Mouse (Mus musculus): ENCODE measurements around the gene Acta1. TPM values are rescaled to one million over a fixed set of nuclear protein-coding genes. Genes with fewer than 3 reads are reported as not detected.

The Acta1 gene
- polyA plus RNA-seq, 1 experiment from 2014 or later, result 1,020 TPM

GRCm38 (mm10) chr8:123858941-123859647 lies 35.5 kb downstream of the Acta1 start:
- peak; percentile 96 for ATAC-seq (ENCODE audit: insufficient number of reproducible peaks, low FRiP score, low TSS enrichment, low read depth)

DNA sequence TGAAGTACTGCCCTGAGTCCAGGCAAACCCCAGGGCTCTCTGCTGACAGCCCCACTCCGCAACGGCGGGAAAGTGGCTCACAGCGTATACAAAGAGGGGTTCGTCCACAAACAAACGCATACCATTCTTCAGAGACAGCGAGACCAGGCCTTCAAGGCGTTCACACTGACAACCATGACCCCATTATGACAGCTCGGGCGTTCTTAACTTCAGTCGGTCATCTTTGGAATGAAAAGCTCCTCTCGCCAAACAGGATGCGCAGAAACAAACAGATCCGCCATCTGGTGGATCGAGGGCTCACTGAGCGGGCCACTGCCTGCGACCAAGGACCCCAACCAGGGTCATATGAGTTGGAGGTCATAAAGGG lies 36.0 kb downstream of the Acta1 start:
- no peak for ATAC-seq (ENCODE audit: insufficient number of reproducible peaks, low FRiP score, low TSS enrichment, low read depth)
- Histone ChIP-seq H3K9ac (peak overlapping the region; percentile 65), H3K4me2 (replicated peaks) (peak overlapping the region; percentile 94), H3K36me3 (no peaks in the 10 kb centered on the region), H3K9me3 (replicated peaks) (no peaks in the 10 kb centered on the region), H3K4me3 (replicated peaks) (peak overlapping the region; percentile 64), H3K27ac (replicated peaks) (no peak overlapping the region), H3K27me3 (peaks cover 19% of the 10 kb centered on the region; the same call in 1 of the 2 replicates), H3K4me1 (peaks cover 13% of the 10 kb centered on the region)
- WGBS, result 2% methylated on average over 17 of the region's 17 CpGs

More at GRCm38 (mm10) chr8:123858941-123859647, 35.5 kb downstream of the Acta1 start:
- Histone ChIP-seq H3K27me3 (peaks cover 19% of the 10 kb centered on the region; the same call in 1 of the 2 replicates), H3K27ac (replicated peaks) (peak overlapping the region; percentile 66; the same call in 1 of the 2 replicates), H3K4me2 (replicated peaks) (peak overlapping the region; percentile 94), H3K9ac (peak overlapping the region; percentile 65), H3K4me3 (replicated peaks) (peak overlapping the region; percentile 64), H3K4me1 (peaks cover 13% of the 10 kb centered on the region), H3K36me3 (no peaks in the 10 kb centered on the region), H3K9me3 (replicated peaks) (no peaks in the 10 kb centered on the region)
- WGBS, result under 1% methylated on average over 73 of the region's 79 CpGs

GRCm38 (mm10) chr8:123857361-123857760 lies 37.2 kb downstream of the Acta1 start:
- Histone ChIP-seq H3K9ac (no peak overlapping the region), H3K4me1 (peaks cover 13% of the 10 kb centered on the region), H3K4me3 (replicated peaks) (no peak overlapping the region), H3K4me2 (replicated peaks) (no peak overlapping the region), H3K27me3 (peaks cover 15% of the 10 kb centered on the region; the same call in 1 of the 2 replicates), H3K27ac (replicated peaks) (no peak overlapping the region), H3K9me3 (replicated peaks) (no peaks in the 10 kb centered on the region), H3K36me3 (no peaks in the 10 kb centered on the region)
- WGBS, result 71% methylated on average over 3 of the region's 3 CpGs
- no peak for ATAC-seq (ENCODE audit: insufficient number of reproducible peaks, low FRiP score, low TSS enrichment, low read depth)

DNA sequence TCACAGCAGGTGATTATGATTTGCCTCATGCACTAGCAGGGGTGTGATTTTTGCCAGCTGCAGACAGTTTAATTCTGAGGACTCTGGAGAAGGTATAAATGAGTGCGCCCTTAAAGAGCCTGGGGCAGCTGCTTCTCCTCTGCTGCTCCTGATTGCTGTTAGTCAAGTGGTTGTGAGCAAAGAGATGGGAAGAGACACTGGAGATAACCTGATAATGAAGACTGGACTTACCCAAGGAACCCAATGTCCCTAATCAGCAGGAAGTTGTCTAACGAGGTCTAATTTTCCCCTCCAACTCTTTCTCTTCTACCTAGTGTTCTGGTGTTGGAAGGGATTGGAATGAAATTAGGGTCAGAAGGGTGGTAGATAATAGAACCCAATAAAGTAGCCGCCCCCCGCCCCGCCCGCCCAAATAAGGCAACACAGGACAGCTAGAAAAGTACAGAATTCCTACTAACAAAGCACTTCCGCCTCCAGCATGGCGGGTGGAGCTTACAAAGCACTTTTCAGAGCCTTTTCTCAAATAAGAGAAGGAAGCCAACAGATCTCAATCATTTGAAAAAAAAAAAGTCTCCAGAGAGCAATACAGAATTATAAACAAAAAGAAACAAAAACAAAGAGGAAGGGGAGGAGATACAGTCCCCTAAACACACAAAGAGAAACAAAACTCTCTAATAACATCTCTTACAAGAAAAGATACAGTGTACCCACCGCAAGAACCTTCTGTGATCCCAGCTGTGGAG lies 39.6 kb downstream of the Acta1 start:
- H3K27me3 ChIP-seq, result no peaks in the 10 kb centered on the region
- H3K9me3 ChIP-seq (replicated peaks), result no peaks in the 10 kb centered on the region
- peaks cover 12% of the 10 kb centered on the region for H3K4me1 ChIP-seq
- no peaks in the 10 kb centered on the region for H3K36me3 ChIP-seq
- no peak overlapping the region for H3K27ac ChIP-seq (replicated peaks)
- ATAC-seq (ENCODE audit: insufficient number of reproducible peaks, low FRiP score, low TSS enrichment, low read depth), result no peak
- no peak overlapping the region for H3K4me2 ChIP-seq (replicated peaks)
- H3K4me3 ChIP-seq (replicated peaks), result no peak overlapping the region
- H3K9ac ChIP-seq, result no peak overlapping the region
- WGBS, result 86% methylated on average over 9 of the region's 9 CpGs

DNA sequence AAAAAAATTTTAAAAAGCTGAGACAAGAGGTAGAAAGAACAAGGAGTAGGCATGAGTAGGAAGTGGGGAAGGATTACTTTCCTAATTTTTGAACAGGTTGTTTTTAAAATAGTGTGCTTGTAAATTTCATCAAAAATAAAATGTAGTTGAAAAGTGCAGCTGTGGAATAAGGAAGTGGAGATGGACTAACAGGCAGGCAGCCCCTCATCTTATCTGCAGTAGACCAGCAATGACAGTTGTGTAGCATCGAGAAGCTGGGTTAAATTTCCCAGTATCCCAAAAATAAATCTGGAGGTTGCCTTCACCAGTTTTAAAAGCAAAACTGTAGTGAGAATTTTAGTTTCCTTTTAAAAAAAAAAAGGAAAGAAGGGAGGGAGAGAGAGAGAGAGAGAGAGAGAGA lies 40.3 kb downstream of the Acta1 start:
- 68% methylated on average over 1 of the region's 1 CpGs for WGBS
- Histone ChIP-seq H3K27ac (replicated peaks) (no peak overlapping the region), H3K9ac (no peak overlapping the region), H3K9me3 (replicated peaks) (no peaks in the 10 kb centered on the region), H3K4me1 (peaks cover 10% of the 10 kb centered on the region), H3K36me3 (no peaks in the 10 kb centered on the region), H3K4me3 (replicated peaks) (no peak overlapping the region), H3K4me2 (replicated peaks) (no peak overlapping the region), H3K27me3 (no peaks in the 10 kb centered on the region)
- no peak for ATAC-seq (ENCODE audit: insufficient number of reproducible peaks, low FRiP score, low TSS enrichment, low read depth)

- no peaks in the 10 kb centered on the region for H3K9me3 ChIP-seq (replicated peaks)
- no peak for ATAC-seq (ENCODE audit: insufficient number of reproducible peaks, low FRiP score, low TSS enrichment, low read depth)
- WGBS, result 68% methylated on average over 5 of the region's 5 CpGs
Measured at GRCm38 (mm10) chr8:123851590-123851989, 43.0 kb downstream of the Acta1 start.

GRCm38 (mm10) chr8:123849352-123849751 lies 45.2 kb downstream of the Acta1 start:
- Histone ChIP-seq H3K4me2 (replicated peaks) (no peak overlapping the region), H3K4me3 (replicated peaks) (no peak overlapping the region), H3K27ac (replicated peaks) (no peak overlapping the region), H3K27me3 (no peaks in the 10 kb centered on the region), H3K4me1 (0 out of 2 replicates have a peak, but pooled peaks cover 2% of the 10 kb centered on the region), H3K9ac (no peak overlapping the region), H3K36me3 (no peaks in the 10 kb centered on the region), H3K9me3 (replicated peaks) (no peaks in the 10 kb centered on the region)
- ATAC-seq (ENCODE audit: insufficient number of reproducible peaks, low FRiP score, low TSS enrichment, low read depth), result no peak
- WGBS, result 83% methylated on average over 4 of the region's 4 CpGs

More at GRCm38 (mm10) chr8:123851590-123851989, 43.0 kb downstream of the Acta1 start:
- Histone ChIP-seq H3K36me3 (no peaks in the 10 kb centered on the region), H3K9ac (no peak overlapping the region), H3K27ac (replicated peaks) (no peak overlapping the region), H3K4me1 (no peaks in the 10 kb centered on the region), H3K27me3 (no peaks in the 10 kb centered on the region), H3K4me3 (replicated peaks) (no peak overlapping the region), H3K4me2 (replicated peaks) (no peak overlapping the region)

DNA sequence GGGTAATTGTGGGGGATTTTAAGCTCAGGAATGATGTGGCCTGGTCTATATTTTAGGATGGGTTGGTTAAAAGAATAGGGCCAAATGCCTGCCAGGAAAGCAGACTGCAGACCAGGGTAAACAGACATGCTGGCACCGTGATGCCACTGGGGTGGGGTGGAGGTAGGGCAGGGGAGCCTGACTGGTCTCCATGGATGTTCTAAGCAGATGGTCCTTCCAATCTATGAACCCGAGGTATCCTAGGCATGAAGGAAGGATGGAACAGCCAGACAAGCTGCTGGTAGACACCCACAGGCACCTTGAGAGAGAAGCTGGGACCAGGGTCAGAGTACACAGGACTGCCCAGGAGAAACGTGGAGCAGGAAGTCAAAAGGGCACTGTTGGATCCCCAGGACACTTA lies 47.0 kb downstream of the Acta1 start:
- Histone ChIP-seq H3K4me1 (0 out of 2 replicates have a peak, but pooled peaks cover 2% of the 10 kb centered on the region), H3K27me3 (no peaks in the 10 kb centered on the region), H3K4me2 (replicated peaks) (no peak overlapping the region), H3K27ac (replicated peaks) (no peak overlapping the region), H3K9me3 (replicated peaks) (no peaks in the 10 kb centered on the region), H3K4me3 (replicated peaks) (no peak overlapping the region), H3K9ac (no peak overlapping the region), H3K36me3 (no peaks in the 10 kb centered on the region)
- ATAC-seq (ENCODE audit: insufficient number of reproducible peaks, low FRiP score, low TSS enrichment, low read depth), result no peak
- WGBS, result 59% methylated on average over 3 of the region's 3 CpGs

GRCm38 (mm10) chr8:123846509-123846908 lies 48.0 kb downstream of the Acta1 start:
- no peak for ATAC-seq (ENCODE audit: insufficient number of reproducible peaks, low FRiP score, low TSS enrichment, low read depth)
- H3K27ac ChIP-seq (replicated peaks), result no peak overlapping the region
- H3K36me3 ChIP-seq, result no peaks in the 10 kb centered on the region
- H3K4me3 ChIP-seq (replicated peaks), result no peak overlapping the region
- WGBS, result 85% methylated on average over 12 of the region's 12 CpGs
- H3K9ac ChIP-seq, result no peak overlapping the region
- H3K9me3 ChIP-seq (replicated peaks), result no peaks in the 10 kb centered on the region
- 0 out of 2 replicates have a peak, but pooled peaks cover 2% of the 10 kb centered on the region for H3K4me1 ChIP-seq
- no peak overlapping the region for H3K4me2 ChIP-seq (replicated peaks)
- H3K27me3 ChIP-seq, result no peaks in the 10 kb centered on the region

DNA sequence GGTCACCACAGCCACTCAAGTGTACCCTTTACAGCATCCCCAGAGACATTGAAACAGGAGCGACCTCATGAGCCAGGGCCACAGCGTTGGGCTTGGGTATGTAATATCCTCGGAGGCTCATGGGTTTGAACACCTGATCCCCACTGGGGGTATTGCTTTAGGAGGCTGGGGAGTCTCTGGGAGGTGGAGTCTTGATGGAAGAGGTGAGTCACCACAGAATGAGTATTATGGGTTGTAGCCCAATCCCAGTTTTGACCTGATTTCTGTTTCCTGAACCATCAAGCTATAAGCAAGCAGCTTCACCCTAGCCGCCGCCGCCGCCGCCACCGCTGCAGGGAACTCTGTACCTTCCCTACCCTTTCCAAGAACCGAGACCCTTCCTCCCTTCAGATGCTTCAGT lies 48.6 kb downstream of the Acta1 start:
- Histone ChIP-seq H3K36me3 (no peaks in the 10 kb centered on the region), H3K27me3 (no peaks in the 10 kb centered on the region), H3K9me3 (replicated peaks) (no peaks in the 10 kb centered on the region), H3K4me1 (0 out of 2 replicates have a peak, but pooled peaks cover 2% of the 10 kb centered on the region), H3K4me2 (replicated peaks) (no peak overlapping the region), H3K4me3 (replicated peaks) (no peak overlapping the region), H3K27ac (replicated peaks) (no peak overlapping the region), H3K9ac (no peak overlapping the region)
- 0 out of 2 replicates have a peak, but pooled peaks have one; percentile 25 for ATAC-seq (ENCODE audit: insufficient number of reproducible peaks, low FRiP score, low TSS enrichment, low read depth)
- WGBS, result 92% methylated on average over 10 of the region's 10 CpGs

- Histone ChIP-seq H3K9ac (no peak overlapping the region), H3K4me2 (replicated peaks) (no peak overlapping the region), H3K36me3 (no peaks in the 10 kb centered on the region), H3K27ac (replicated peaks) (no peak overlapping the region), H3K27me3 (no peaks in the 10 kb centered on the region), H3K4me3 (replicated peaks) (no peak overlapping the region), H3K9me3 (replicated peaks) (no peaks in the 10 kb centered on the region), H3K4me1 (0 out of 2 replicates have a peak, but pooled peaks cover 2% of the 10 kb centered on the region)
- no peak for ATAC-seq (ENCODE audit: insufficient number of reproducible peaks, low FRiP score, low TSS enrichment, low read depth)
- 84% methylated on average over 13 of the region's 13 CpGs for WGBS
Measured at GRCm38 (mm10) chr8:123845114-123845513, 49.4 kb downstream of the Acta1 start.

Measured in embryonic facial prominence, embryonic 15.5 days (tissue).